Mouse (Mus musculus) frontal cortex, adult (tissue): ENCODE data around the gene Hoxa2.
A peak's percentile ranks its signal among the peaks of the same experiment; 100 is the strongest.

Experiments used
- ATAC-seq: cut with Nextera tagmentation; 2 replicates; pipeline ENCODE4 v1.9.2; 2017; ENCODE audit warnings: mild to moderate bottlenecking, moderate library complexity, mixed read lengths; ENCODE audit not compliant: low TSS enrichment

Hoxa2 gene

DNA sequence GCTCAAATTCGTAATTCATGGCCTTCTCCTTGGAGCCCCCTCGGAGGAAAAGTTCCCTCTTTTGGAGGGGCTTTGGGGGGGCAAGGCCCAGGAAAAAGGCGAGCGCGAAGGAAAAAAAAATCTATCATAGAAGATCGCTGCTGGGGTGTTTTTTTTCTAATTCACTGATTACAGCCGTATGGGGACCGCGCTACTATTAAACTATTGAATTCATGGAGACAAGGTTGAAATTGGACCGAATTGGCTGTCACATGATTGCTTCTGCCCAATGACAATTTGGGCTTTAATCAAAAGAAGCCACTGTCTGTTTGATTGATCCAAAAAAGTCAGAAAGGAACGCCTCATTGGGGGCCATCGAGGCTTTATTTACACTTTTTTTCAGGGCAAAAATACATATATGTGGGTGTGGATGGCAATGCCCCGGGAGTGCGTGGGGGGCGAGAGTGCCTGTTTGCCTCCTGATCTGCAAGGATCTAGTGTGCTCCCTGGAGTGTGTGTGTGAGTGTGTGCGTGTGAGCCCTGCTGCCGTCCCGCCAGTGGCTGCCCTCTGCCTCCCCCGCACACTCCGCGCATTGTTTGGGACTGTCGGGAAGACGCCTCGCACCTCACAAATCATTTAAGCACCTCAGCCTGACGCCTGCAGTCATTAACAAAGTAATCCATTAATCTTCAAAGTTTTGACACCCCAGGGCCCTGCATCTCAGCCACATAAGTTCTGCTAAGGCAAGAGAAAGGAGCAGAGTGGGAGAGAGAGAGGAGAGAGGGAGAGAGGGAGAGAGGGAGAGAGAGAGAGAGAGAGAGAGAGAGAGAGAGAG lies at the start of gene Hoxa2:
Gene Hoxa2, minus strand, starts transcription at position 206 of the 815 bp plus-strand sequence.
- no peak for ATAC-seq

GRCm38 (mm10) chr6:52214271-52214670 lies 49.6 kb upstream of the Hoxa2 start:
- ATAC-seq: no peak

DNA sequence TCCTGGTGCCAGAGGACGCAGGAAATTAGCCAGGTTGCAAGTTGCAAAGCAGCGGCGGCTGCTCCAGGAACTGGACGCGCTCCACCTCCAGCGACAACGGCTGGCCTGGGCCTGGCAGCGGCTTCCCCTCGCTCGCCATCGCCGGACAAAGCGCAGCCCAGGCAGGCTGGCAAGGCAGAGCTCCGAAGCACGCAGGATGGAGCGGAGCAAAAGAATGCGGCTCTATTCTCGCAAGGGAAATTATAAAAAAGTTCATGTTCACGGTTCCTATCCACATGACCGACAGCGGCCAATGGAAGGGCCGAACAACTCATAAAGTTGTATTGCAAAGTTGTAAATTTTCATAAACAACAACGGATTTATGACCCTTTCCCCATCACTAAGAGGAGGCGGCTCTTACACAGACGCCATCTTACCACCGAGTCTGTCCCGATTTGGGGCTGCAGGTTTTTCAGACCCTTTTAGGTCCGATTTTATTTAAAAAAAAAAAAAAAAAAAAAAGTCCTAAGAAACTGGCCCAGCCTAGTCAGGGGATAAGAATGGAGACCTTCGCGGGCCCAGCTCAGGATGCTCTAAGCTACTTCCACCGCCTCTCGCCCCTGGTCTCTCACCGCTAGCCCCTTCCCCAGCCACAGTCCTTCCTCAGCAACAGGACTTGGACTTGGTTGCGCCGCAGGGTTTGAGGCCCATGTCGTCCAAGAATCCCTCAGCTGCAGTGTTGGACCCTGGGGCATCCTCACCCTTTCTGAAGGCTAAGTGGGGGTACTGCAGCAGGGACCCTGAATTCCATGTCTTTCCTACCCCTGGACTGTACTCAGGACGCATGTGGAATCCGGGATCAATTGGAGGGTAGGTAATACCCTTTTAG lies 48.7 kb upstream of the Hoxa2 start, which contains the start of the genes Hoxa3 and Gm28308:
Gene Hoxa3, minus strand, starts transcription at position 218 of the 868 bp plus-strand sequence.
Gene Gm28308, minus strand, starts transcription at position 221 of the 868 bp plus-strand sequence.
- no peak for ATAC-seq

DNA sequence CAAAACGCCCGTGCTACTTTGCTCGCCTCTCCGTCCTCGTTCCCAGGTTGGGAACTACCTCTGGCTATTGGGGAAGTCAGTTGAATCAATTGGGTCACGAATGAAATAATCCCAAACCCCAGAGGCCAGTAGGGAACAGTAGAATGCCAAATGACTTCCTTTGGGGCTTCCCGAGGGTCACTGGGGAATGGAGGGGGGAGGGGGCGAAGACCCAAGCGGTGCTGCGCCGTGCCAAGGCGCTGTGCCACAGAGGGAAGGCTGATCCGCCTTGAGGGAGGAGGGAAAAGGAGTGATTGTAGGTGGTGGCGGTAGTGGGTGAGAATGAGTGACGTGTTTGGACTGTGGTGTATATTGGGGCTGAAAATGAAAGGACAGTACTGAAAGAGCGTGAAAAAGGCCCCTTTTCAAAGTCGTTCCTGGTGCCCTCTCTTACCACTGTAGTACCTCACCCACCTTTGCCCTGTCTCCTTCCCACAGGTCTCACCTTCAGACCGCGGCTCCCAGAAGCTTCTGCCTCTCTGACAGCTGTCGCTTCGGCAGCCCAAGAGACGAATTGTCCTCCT lies 48.0 kb upstream of the Hoxa2 start:
- no peak for ATAC-seq

DNA sequence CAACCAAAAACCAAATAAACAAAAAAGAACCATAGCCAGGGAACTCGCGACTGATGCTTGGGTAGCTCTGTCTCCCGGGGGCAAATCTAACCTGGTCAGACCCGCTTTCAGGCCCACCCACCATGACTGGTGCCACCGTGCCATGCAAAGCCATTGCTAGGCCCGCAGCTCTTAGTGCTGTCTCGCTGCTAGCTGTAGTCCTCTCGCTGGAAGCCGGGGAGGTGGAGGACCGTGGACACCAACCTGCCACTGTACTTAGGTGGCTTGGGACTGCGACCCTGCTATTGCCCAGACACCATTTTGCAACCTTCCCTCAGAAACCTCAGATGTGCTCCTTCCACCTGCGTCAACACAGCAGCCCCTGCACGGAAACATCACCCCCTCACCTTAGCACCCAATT lies 47.3 kb upstream of the Hoxa2 start:
- ATAC-seq: no peak

GRCm38 (mm10) chr6:52211170-52211935 lies 46.7 kb upstream of the Hoxa2 start:
- peak; percentile 50 for ATAC-seq

DNA sequence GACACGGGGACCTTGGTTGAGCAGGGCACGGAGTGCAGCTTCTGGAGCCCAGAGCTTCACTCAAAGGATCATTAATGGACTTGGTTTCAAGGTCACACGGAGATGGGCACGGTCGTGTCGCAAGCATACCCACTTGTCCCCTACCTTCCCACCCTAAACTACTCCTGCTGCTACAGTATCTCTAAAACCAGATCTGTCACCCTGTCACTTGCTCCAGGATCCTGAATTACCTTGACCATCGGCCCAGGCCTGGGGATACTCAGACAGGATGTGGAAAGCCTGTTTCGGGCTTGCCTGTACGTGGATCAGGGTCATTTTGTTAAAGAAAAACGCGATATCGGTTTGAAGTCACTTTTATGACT lies 45.0 kb upstream of the Hoxa2 start:
- no peak for ATAC-seq

DNA sequence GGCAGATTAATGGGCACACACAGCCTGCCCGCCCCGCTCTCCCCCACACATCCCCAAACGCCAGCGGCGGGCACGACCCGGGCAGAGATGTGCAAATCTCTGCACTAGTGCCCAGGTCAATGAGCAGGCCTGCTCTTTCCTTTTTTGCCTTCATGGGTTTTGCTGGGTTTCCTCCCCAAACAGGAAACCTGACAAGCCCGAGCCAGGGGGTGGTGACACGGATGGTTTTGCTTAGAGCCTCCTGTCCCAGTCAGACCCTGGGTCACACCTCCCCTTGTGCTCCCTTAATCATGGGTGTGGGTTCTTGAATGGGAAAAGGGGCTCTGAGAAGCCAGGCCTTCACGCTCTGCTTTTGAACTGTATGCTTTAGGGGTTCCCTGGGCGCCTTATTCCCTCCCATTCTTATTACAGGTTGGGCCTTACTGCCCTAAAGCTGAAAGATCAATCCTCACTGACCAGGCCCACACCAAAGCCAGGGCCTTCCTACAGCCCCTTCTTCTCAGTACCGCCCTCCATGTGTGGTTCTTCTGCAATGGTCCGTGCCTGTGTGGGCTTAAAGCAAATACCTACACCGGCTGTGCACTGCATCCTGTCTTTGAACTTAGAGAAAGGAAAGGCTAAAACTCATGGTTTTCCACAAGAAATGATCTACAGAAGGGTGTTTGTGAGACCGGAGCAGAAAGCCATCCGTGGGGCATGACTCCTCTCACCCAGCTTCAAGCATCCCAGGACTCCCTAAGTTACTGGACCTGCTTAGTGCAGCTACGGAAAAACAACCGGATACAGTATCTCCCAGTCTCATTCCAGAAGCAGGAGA lies 44.4 kb upstream of the Hoxa2 start:
- ATAC-seq: no peak

- ATAC-seq: no peak
Observed at GRCm38 (mm10) chr6:52208072-52208867, 43.6 kb upstream of the Hoxa2 start, which contains the start of gene Hoxa6. Gene Hoxa6 (minus strand): TSS chr6:52208722.

- no peak for ATAC-seq
Observed at GRCm38 (mm10) chr6:52207684-52207976, 43.0 kb upstream of the Hoxa2 start.

- ATAC-seq: no peak
Observed at GRCm38 (mm10) chr6:52206882-52207683, 42.5 kb upstream of the Hoxa2 start.

DNA sequence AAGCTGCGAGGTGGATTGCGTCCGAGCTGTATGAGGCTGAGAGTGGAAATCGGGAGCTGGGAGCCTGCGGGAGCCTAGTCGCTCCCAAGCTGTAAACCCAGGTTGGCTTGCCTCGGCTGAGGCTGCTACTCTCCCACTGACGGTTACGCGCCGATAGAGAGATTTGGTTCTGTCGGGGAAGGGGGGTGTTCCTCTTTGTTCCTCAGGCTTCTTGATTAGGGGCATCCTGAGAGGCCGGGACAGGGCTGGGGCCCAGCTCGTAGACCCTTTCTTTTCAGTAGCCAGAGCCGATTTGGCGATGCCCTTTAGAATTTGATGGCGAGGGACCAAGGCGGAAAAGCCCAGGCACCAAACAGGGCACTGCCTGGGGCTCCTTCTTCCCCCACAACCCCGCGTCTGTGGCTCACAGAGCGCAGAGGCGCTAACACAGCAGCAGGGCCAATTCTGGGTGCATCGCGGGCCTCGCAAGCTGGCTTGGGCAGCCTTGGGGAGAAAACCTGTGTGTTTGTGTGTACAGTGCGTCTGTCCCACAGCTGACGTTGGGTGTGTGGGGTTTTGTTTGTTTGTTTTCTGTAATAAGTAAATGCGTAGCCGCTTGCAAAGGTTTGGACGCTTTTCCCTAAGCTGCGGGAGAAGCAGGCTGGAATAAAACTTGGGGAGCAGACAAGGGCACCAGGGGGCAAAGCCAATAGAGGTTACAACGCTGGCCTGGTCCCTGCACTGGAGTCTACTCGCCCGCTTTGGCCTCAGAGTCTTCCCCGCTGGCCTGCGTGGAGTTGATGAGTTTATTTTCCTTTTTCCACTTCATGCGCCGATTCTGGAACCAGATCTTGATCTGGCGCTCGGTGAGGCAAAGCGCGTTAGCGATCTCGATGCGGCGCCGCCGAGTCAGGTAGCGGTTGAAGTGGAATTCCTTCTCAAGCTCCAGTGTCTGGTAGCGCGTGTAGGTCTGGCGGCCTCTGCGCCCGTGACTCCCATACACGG lies 41.3 kb upstream of the Hoxa2 start:
- ATAC-seq: no peak

DNA sequence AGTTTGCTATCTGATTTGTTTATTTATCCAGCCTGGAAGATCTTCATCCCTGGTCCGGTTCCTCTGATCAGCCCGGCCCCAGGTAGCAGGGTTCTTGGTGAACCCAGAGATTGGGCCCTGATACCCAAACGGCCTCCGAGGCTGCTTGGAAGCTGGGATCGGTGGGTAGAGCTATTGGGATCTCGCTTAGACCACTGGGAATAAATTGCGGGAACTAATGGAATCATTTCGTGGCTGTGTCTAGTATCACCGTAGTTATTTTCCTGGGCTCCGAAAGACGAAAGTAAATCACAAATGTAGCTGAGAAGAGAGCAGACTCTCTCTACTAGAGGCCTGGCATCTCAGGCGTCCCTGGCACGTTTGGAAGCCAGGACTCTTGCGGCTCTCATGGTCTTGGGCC lies 40.6 kb upstream of the Hoxa2 start:
- ATAC-seq: no peak

GRCm38 (mm10) chr6:52204050-52204752 lies 39.6 kb upstream of the Hoxa2 start, which contains the start of gene Hoxa5:
Gene Hoxa5 (minus strand): TSS chr6:52204587.
- ATAC-seq: no peak

- ATAC-seq: no peak
Observed at GRCm38 (mm10) chr6:52203371-52204049, 38.9 kb upstream of the Hoxa2 start.

DNA sequence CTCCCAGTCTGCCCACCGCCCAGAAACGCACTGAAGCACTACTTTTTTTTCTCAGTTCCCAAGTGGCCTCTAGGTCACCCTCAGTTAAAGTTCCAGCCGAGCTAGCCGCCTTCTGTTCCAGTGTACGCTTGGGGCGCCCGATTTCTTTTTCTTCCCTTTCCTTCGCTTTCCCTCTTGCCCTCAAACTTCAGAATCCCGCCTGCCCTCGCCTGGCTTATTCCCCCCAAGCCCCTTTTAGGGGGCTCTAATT lies 38.4 kb upstream of the Hoxa2 start:
- no peak for ATAC-seq
